Mouse (Mus musculus) midbrain, postnatal 0 days (tissue): ENCODE data around the gene Ltv1. TPM values are rescaled to one million over a fixed set of nuclear protein-coding genes. Genes with fewer than 3 reads are reported as not detected.

Experiments used
- ATAC-seq: fragments of 200-750 bp; cut with Nextera tagmentation; 2 replicates; pipeline ENCODE4 v1.8.0; 2017; ENCODE audit warnings: moderate number of reproducible peaks, mild to moderate bottlenecking, moderate TSS enrichment, moderate library complexity; ENCODE audit not compliant: low FRiP score
- DNase-seq: peaks from one replicate; pipeline ENCODE4 v3.0.0-alpha.2; 2015; ENCODE audit warnings: low spot score
- H3K27ac ChIP-seq: fragments of 300-500 bp; sonication (generic); 2 replicates; pipeline ENCODE4 v1.5.1; 2014; ENCODE audit warnings: low read depth, mild to moderate bottlenecking, low read length, mixed read lengths
- H3K27me3 ChIP-seq: fragments of 300-500 bp; sonication (generic); 2 replicates; pipeline ENCODE4 v1.6.1; 2014; ENCODE audit warnings: low read length, control low read depth, mixed read lengths; ENCODE audit not compliant: insufficient read depth
- H3K36me3 ChIP-seq: fragments of 300-500 bp; sonication (generic); 2 replicates; pipeline ENCODE4 v1.6.1; 2014; ENCODE audit warnings: low read length, control low read depth, mixed read lengths; ENCODE audit not compliant: insufficient read depth
- H3K4me1 ChIP-seq: fragments of 300-500 bp; sonication (generic); 2 replicates; pipeline ENCODE4 v1.6.1; 2014; ENCODE audit warnings: mild to moderate bottlenecking, control low read depth, antibody characterized with exemption, low read length, mixed read lengths; ENCODE audit not compliant: insufficient read depth
- H3K4me2 ChIP-seq: fragments of 300-500 bp; sonication (generic); 2 replicates; pipeline ENCODE4 v1.6.1; 2014; ENCODE audit warnings: low read depth, mild to moderate bottlenecking, low read length, mixed read lengths; ENCODE audit not compliant: poor library complexity, severe bottlenecking
- H3K4me3 ChIP-seq: fragments of 300-500 bp; sonication (generic); 2 replicates; pipeline ENCODE4 v1.5.1; 2014; ENCODE audit warnings: low read depth, mild to moderate bottlenecking, low read length, moderate library complexity
- H3K9ac ChIP-seq: fragments of 300-500 bp; sonication (generic); replicated peaks from 2 replicates; pipeline ENCODE4 v1.6.1; 2014; ENCODE audit warnings: mild to moderate bottlenecking, low read length, moderate library complexity, mixed read lengths; ENCODE audit not compliant: poor library complexity, severe bottlenecking
- H3K9me3 ChIP-seq: fragments of 300-500 bp; sonication (generic); 2 replicates; pipeline ENCODE4 v1.6.1; 2016; ENCODE audit warnings: low read length, control low read depth
- CTCF ChIP-seq: IDR thresholded peaks from 2 replicates; pipeline ENCODE4 v1.5.1; 2016; ENCODE audit warnings: antibody characterized with exemption, mild to moderate bottlenecking
- WGBS: fragments of 180-500 bp; shearing (Covaris S2); extraction: QIAGEN DNeasy Blood & Tissue Kit; methylation state at CpG from one replicate; pipeline ENCODE4 v1.1.7; 2014; 5-methylcytosine and 5-hydroxymethylcytosine counted together
- polyA plus RNA-seq: library from polyadenylated mRNA; unstranded; fragments of >200 nt; fragmentation: Nextera tagmentation; extraction: Ambion mirVana; gene quantifications from 2 replicates; pipeline ENCODE4 v1.2.1, GENCODE M21; 2015
- total RNA-seq: library from RNA; depleted of rRNA; stranded (reverse); fragments of >200 nt; gene quantifications from 2 replicates; pipeline ENCODE4 v1.2.3, GENCODE M21; 2014

Ltv1 gene
- total and polyA plus RNA-seq, 2 experiments from 2014 or later, result 15.6 to 23.5 TPM

DNA sequence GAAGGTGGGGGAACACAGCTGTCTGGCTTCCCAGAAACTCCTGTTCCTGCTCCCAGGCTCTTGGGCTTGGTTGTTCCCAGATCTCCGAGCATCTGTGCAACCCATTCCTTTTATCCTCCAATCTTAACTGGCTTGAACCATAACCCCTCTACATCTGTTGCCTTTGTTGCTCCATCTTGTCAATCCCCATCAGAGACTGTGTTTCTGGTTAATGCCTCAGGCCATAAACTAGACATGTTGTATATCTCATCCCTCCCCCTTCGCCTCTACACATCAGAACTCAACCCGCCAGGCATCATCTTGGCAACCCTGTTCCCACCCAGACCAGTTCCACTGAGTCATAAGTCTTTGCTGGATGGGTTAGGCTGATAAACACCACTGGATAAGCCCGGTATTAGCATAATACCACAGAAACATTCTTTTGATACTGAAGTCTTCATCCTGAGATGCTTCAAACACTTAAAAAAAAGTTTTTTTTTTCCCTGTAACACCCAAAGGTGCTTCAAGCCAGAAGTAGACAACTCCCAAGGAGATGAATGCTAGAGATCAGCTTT is 40.1 kb downstream of the Ltv1 start:
- TF ChIP-seq CTCF, result no peak
- H3K36me3 ChIP-seq, result no peaks in the 10 kb centered on the region
- WGBS, result 82% methylated on average over 4 of the region's 4 CpGs
- H3K4me2 ChIP-seq, result no peak overlapping the region
- no peaks in the 10 kb centered on the region for H3K27me3 ChIP-seq
- H3K4me1 ChIP-seq, result no peaks in the 10 kb centered on the region
- no peak overlapping the region for H3K4me3 ChIP-seq
- no peak for ATAC-seq
- no peaks in the 10 kb centered on the region for H3K9me3 ChIP-seq
- H3K27ac ChIP-seq, result no peak overlapping the region
- H3K9ac ChIP-seq, result no peak overlapping the region
- DNase-seq, result no peak

DNA sequence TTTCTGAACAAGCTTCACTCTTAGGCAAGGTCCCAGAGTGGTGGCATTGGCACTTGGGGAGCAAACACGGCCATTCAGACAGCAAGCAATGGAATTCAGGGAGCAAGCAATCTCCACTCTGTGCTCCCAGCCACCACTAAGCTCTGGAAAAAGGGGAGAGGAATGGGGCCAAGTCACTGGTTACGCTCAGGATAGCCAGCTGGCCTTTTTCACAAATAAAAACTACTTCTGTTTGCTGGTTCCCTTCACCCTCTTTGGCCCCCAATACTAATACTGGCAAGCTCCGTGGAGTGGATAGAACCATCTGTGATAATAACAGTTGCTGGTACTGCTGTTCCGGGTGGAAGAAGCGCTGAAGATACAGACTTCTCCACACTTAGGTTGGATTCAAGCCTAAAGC is 41.6 kb downstream of the Ltv1 start:
- no peak overlapping the region for H3K9ac ChIP-seq
- no peak overlapping the region; the same call in 1 of the 2 replicates for H3K27ac ChIP-seq
- H3K9me3 ChIP-seq, result no peaks in the 10 kb centered on the region
- no peaks in the 10 kb centered on the region for H3K4me1 ChIP-seq
- peak; percentile 15 for DNase-seq
- no peak overlapping the region for H3K4me2 ChIP-seq
- no peak overlapping the region for H3K4me3 ChIP-seq
- no peaks in the 10 kb centered on the region for H3K36me3 ChIP-seq
- no peak for ATAC-seq
- no peak for TF ChIP-seq CTCF
- H3K27me3 ChIP-seq, result no peaks in the 10 kb centered on the region
- WGBS, result 75% methylated on average over 5 of the region's 5 CpGs

DNA sequence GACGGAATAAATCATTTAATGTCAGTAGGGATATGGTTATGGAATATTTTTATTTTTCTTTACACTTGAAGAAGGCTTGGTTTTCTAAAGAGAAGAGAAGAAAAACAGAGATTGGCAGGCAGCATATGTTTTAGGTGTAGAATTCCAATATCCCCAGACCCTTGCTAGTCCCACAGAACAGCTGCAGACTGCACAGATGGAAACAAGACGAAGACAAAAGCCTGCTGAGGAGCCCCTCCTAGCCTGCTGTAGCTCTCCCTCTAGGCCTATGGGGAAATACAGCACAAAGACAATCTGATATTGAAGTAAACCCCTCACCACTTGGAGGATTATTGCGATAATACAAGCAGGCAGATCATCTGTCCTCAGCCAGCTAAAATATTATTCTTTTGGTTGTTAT is 42.5 kb downstream of the Ltv1 start:
- Histone ChIP-seq H3K4me1 (no peaks in the 10 kb centered on the region), H3K36me3 (no peaks in the 10 kb centered on the region), H3K27ac (no peak overlapping the region), H3K9me3 (no peaks in the 10 kb centered on the region), H3K27me3 (no peaks in the 10 kb centered on the region), H3K4me3 (no peak overlapping the region), H3K4me2 (no peak overlapping the region), H3K9ac (no peak overlapping the region)
- WGBS, result 54% methylated on average over 3 of the region's 3 CpGs
- ATAC-seq (no peak), DNase-seq (no peak)
- no peak for TF ChIP-seq CTCF

- DNase-seq (no peak), ATAC-seq (no peak)
- H3K4me3 ChIP-seq, result no peak overlapping the region
- WGBS, result 40% methylated on average over 2 of the region's 2 CpGs
- no peak overlapping the region for H3K9ac ChIP-seq
- no peaks in the 10 kb centered on the region for H3K36me3 ChIP-seq
- H3K4me1 ChIP-seq, result no peaks in the 10 kb centered on the region
- no peak overlapping the region for H3K4me2 ChIP-seq
- H3K27ac ChIP-seq, result no peak overlapping the region
- H3K27me3 ChIP-seq, result no peaks in the 10 kb centered on the region
- no peak for TF ChIP-seq CTCF
- H3K9me3 ChIP-seq, result no peaks in the 10 kb centered on the region
Measured at GRCm38 (mm10) chr10:13140434-13140833, 52.5 kb downstream of the Ltv1 start.

- no peak for ATAC-seq
- no peak overlapping the region for H3K27ac ChIP-seq
- H3K27me3 ChIP-seq, result no peaks in the 10 kb centered on the region
- H3K4me3 ChIP-seq, result no peak overlapping the region
- DNase-seq, result no peak
- no peak overlapping the region for H3K9ac ChIP-seq
- H3K36me3 ChIP-seq, result no peaks in the 10 kb centered on the region
- 87% methylated on average over 6 of the region's 6 CpGs for WGBS
- no peaks in the 10 kb centered on the region for H3K4me1 ChIP-seq
- TF ChIP-seq CTCF, result no peak
- H3K4me2 ChIP-seq, result no peak overlapping the region
- no peaks in the 10 kb centered on the region for H3K9me3 ChIP-seq
Measured at GRCm38 (mm10) chr10:13137906-13138305, 55.1 kb downstream of the Ltv1 start.

GRCm38 (mm10) chr10:13135751-13136150 is 57.2 kb downstream of the Ltv1 start:
- no peak for TF ChIP-seq CTCF
- 93% methylated on average over 7 of the region's 7 CpGs for WGBS

More at GRCm38 (mm10) chr10:13135751-13136150, 57.2 kb downstream of the Ltv1 start:
- no peak for ATAC-seq
- Histone ChIP-seq H3K4me1 (no peaks in the 10 kb centered on the region), H3K4me3 (no peak overlapping the region), H3K27me3 (no peaks in the 10 kb centered on the region), H3K36me3 (no peaks in the 10 kb centered on the region), H3K9ac (no peak overlapping the region), H3K27ac (no peak overlapping the region), H3K4me2 (no peak overlapping the region), H3K9me3 (no peaks in the 10 kb centered on the region)
- DNase-seq, result no peak
